Mouse (Mus musculus) heart, postnatal 0 days (tissue): ENCODE measurements at regions not wholly inside any gene's neighbourhood (a gene's known extent, or its start where the extent isn't known, plus 50 kb on each side); places are given as distances from the start of the nearest gene placed in this dataset.

Experiments used
- CTCF ChIP-seq: IDR thresholded peaks from 2 replicates; pipeline ENCODE4 v1.5.1; 2016; ENCODE audit warnings: antibody characterized with exemption, control low read depth, low read depth
- EP300 ChIP-seq: IDR thresholded peaks from 2 replicates; pipeline ENCODE4 v1.6.1; 2016; ENCODE audit warnings: antibody characterized with exemption, low read depth

- TF ChIP-seq CTCF = no peak
- TF ChIP-seq EP300 = no peak
These were observed 270.2 kb downstream of the Kdm4c start for GRCm38 (mm10) chr4:74512489-74512888.
